Comparison of ENCODE assay signal across 20 mouse cellular contexts in genomic region chr16:24822182-24822875, GRCm38 (mm10).
DNase-seq lines count a peak whose midpoint lies in the region; ATAC-seq and TF ChIP-seq lines count a peak whose summit lies in the region.
"Had no signal": no experiment of that assay in that cellular context is flagged by ENCODE, and none has a peak within 500 bp of the region (broad histone marks: within the 10 kb centered on the region; RNA-seq: fewer than 3 reads in every experiment).

No protein-coding gene starts in this region.

- peak; percentile 24; the same call in 1 of the 2 replicates for TF ChIP-seq CTCF in kidney, adult 2 months (conservative IDR thresholded peaks at IDR 0.05; ENCODE audit: insufficient read depth, insufficient read length, low read depth, low read length)
- TF ChIP-seq CTCF in lung, postnatal 0 days (IDR thresholded peaks at IDR 0.05), result peak; percentile 30; the same call in 1 of the 2 replicates

- no peak overlapping the region for H3K27ac ChIP-seq in kidney, adult 2 months (ENCODE audit: insufficient read depth, low read depth, low read length)
- H3K27ac ChIP-seq in lung, postnatal 0 days (ENCODE audit: low read length), result no peak overlapping the region
- H3K27ac ChIP-seq: forebrain, embryonic 13.5 days; heart, embryonic 15.5 days; hindbrain, embryonic 10.5 days; limb, embryonic 15.5 days; lung, embryonic 15.5 days; stomach, embryonic 15.5 days had no signal

- H3K4me3 ChIP-seq in kidney, adult 2 months (ENCODE audit: insufficient read depth, low read depth, low read length), result no peak overlapping the region
- H3K4me3 ChIP-seq in lung, postnatal 0 days (ENCODE audit: low read depth, low read length), result no peak overlapping the region
- H3K4me3 ChIP-seq: forebrain, embryonic 13.5 days; heart, embryonic 15.5 days; hindbrain, embryonic 10.5 days; limb, embryonic 15.5 days; lung, embryonic 15.5 days; stomach, embryonic 15.5 days had no signal

- no peaks in the 10 kb centered on the region for H3K27me3 ChIP-seq in kidney, adult 2 months (replicated peaks; ENCODE audit: control insufficient read depth, insufficient read depth, low read length)
- no peaks in the 10 kb centered on the region for H3K27me3 ChIP-seq in lung, postnatal 0 days (replicated peaks; ENCODE audit: insufficient read depth, low read length)
- H3K27me3 ChIP-seq: forebrain, embryonic 13.5 days; heart, embryonic 15.5 days; limb, embryonic 15.5 days; lung, embryonic 15.5 days; stomach, embryonic 15.5 days had no signal

- no peak for ATAC-seq in lung, postnatal 0 days
- ATAC-seq: forebrain, embryonic 13.5 days; inflammation-experienced regulatory T-cells, adult 6 months had no signal

- H3K4me1 ChIP-seq in kidney, adult 2 months (ENCODE audit: control insufficient read depth, insufficient read depth, low read length), result peaks cover under 1% of the 10 kb centered on the region; the same call in 1 of the 2 replicates
- H3K4me1 ChIP-seq in lung, postnatal 0 days (ENCODE audit: insufficient read depth, low read depth, low read length), result no peaks in the 10 kb centered on the region
- H3K4me1 ChIP-seq: forebrain, embryonic 13.5 days; limb, embryonic 15.5 days; lung, embryonic 15.5 days; stomach, embryonic 15.5 days had no signal

- H3K9me3 ChIP-seq in lung, postnatal 0 days (ENCODE audit: low read length), result no peaks in the 10 kb centered on the region
- H3K9me3 ChIP-seq: forebrain, embryonic 13.5 days; heart, embryonic 15.5 days; hindbrain, embryonic 10.5 days; limb, embryonic 15.5 days; lung, embryonic 15.5 days; stomach, embryonic 15.5 days had no signal

- TF ChIP-seq EP300 in lung, postnatal 0 days (IDR thresholded peaks at IDR 0.05), result no peak

- no peak overlapping the region for H3K9ac ChIP-seq in lung, postnatal 0 days (replicated peaks; ENCODE audit: low read depth)
- H3K9ac ChIP-seq: forebrain, embryonic 13.5 days; heart, embryonic 15.5 days; limb, embryonic 15.5 days; lung, embryonic 15.5 days; stomach, embryonic 15.5 days had no signal

- no peak overlapping the region for H3K4me2 ChIP-seq in lung, postnatal 0 days (replicated peaks; ENCODE audit: low read depth, low read length)
- H3K4me2 ChIP-seq: forebrain, embryonic 13.5 days; heart, embryonic 15.5 days; limb, embryonic 15.5 days; lung, embryonic 15.5 days; stomach, embryonic 15.5 days had no signal

- TF ChIP-seq POLR2A in kidney, adult 2 months (IDR thresholded peaks at IDR 0.05; ENCODE audit: low read depth, low read length), result no peak

- no peak for DNase-seq in kidney, adult 2 months
- no peak for DNase-seq in kidney, adult 11 months
- no peak for DNase-seq in lung, postnatal 0 days (ENCODE audit: low spot score)
- no peak for DNase-seq in lung, postnatal 10 days
- DNase-seq in NIH3T3 (ENCODE audit: low read depth), result peak; percentile 41
- peak; percentile 23 for DNase-seq in telencephalon, adult 2 months (ENCODE audit: low read depth, low spot score)
- DNase-seq in ovary, postnatal 10 days (ENCODE audit: low spot score), result no peak
- DNase-seq: cerebellum, postnatal 10 days; heart, adult 18-20 months; kidney, postnatal 10 days; midbrain, embryonic 14.5 days; right cerebral cortex, adult 18-20 months; thymus, postnatal 36 days had no signal

- no peaks in the 10 kb centered on the region for H3K36me3 ChIP-seq in kidney, adult 2 months (ENCODE audit: control insufficient read depth, insufficient read depth, low read length)
- no peaks in the 10 kb centered on the region for H3K36me3 ChIP-seq in lung, postnatal 0 days (ENCODE audit: insufficient read depth, low read length)
- H3K36me3 ChIP-seq: heart, embryonic 15.5 days; hindbrain, embryonic 10.5 days; lung, embryonic 15.5 days; stomach, embryonic 15.5 days had no signal

- 91% methylated on average over 5 of the region's 5 CpGs for WGBS in kidney, adult 2 months
- 92% methylated on average over 5 of the region's 5 CpGs for WGBS in lung, postnatal 0 days

Comparison
In these comparisons a context has a peak if more than half of its experiments do, and no peak if none do; other contexts are left out.
1. DNase-seq: peak in NIH3T3 (single experiment) and telencephalon, adult 2 months (single experiment); none in kidney, adult 2 months (single experiment), kidney, adult 11 months (single experiment), lung, postnatal 0 days (single experiment), lung, postnatal 10 days (single experiment) and ovary, postnatal 10 days (single experiment).